Mouse (Mus musculus) kidney, adult 9 months (tissue): ENCODE measurements around the gene Igfals.

Experiments
- DNase-seq: peaks from one replicate; pipeline ENCODE4 v3.0.0; 2022

The Igfals gene

GRCm38 (mm10) chr17:24895571-24896240 lies 29.9 kb downstream of the Igfals start:
- DNase-seq: no peak

DNA sequence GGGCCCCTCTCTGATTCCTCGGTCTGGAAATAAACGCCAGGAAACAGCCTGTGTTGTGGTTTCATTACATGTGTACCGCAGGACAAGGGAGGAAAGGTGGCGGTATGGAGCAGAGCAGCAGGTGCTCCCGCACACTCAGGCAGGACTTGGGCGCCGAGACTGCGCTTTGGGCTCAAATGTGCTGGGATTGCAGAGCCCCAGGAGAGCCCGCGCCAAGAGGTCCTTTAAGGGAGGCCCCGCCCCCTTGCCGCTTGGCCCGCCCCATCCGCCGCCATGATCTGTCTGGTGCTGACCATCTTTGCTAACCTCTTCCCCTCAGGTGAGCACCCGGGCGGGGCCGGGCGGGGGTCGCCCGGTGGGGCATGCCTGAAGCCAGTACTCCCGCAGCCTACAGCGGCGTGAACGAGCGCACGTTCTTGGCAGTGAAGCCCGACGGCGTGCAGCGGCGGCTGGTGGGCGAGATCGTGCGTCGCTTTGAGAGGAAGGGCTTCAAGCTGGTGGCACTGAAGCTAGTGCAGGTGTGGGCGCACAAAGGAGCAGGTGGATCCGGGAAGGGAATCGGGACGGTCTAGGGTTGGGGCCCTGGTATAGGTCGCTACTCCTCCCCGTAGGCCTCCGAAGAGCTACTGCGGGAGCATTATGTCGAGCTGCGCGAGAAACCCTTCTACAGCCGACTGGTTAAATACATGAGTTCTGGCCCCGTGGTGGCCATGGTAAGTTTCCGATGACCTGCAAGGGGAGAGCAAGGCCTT lies 30.6 kb downstream of the Igfals start, which contains the start of gene Nme3:
Nme3 (plus strand) TSS at position 260 of the 752 bp plus-strand sequence.
- DNase-seq: peak; percentile 85

DNA sequence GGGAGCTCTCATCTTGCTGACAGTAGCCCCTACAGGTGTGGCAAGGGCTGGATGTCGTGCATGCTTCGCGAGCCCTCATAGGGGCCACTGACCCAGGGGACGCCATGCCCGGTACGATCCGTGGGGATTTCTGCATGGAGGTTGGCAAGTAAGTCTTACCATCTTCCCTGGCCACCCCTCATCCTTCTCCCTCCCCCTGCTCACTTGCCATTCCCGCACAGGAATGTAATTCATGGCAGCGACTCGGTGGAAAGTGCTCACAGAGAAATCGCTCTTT lies 31.1 kb downstream of the Igfals start:
- DNase-seq: peak; percentile 26

- peak; percentile 14 for DNase-seq
Observed at GRCm38 (mm10) chr17:24897600-24897999, 31.8 kb downstream of the Igfals start.

DNA sequence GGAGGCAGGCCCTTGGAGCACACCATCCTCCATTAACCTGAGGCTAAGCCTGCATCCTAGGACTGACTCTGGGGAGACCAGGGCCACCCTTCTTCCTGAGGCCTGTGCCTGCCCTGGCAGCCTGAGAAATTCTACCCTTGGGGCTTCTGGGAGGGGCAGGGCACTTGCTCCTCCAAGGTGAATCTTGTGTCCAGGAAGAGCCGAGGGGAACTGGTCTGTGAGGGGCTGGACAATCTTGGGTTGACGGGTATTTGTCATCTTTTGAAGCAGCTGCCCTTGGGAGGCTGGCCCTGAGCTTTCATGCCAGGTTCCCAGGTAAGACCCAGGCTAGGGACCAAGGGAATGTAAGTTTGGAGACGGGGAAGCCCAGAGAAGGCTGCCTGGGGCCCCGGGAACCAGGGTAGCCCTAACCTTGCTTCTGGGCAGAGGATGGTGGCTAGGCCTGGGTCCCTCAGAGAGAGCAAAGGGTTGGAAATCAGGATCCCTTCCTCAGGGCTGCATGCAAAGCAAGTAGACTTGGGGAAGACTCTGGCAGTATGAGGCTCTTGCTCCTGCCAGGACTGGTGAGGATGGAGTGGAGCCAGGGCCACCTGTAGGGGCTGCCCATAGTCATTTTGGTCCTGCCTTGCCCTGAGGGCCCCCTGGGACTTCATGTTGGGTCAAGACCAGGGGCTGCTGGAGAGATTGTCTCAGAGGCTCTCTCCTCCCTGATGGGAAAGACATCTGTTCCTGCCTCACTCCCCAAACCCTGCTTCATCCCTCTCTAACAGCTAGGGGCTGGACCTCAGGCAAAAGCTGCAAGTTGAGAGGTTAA lies 32.5 kb downstream of the Igfals start:
- no peak for DNase-seq

DNA sequence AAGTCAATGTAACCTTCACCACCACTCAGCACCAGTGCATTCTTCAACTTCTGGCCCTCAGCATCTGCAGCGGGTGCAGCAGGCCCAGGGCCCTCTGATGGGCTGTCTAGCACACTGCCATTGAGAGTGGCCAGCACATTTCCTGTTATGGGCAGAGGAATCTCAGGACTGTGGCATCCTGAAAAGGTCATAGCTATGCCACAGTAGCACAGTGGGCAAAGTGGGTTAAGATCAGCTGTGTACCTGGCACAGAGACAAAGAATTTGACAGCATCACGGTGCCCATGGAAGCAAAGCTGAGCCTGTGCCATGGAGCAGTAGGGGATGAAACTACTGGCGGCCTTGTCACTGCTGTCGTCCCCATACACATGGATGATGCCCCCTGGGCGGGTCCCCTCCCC lies 33.4 kb downstream of the Igfals start:
- DNase-seq: no peak

GRCm38 (mm10) chr17:24900014-24900413 lies 34.2 kb downstream of the Igfals start:
- DNase-seq: no peak

GRCm38 (mm10) chr17:24902124-24902523 lies 36.3 kb downstream of the Igfals start:
- DNase-seq: no peak

GRCm38 (mm10) chr17:24902671-24903474 lies 37.1 kb downstream of the Igfals start:
- peak; percentile 50 for DNase-seq

DNA sequence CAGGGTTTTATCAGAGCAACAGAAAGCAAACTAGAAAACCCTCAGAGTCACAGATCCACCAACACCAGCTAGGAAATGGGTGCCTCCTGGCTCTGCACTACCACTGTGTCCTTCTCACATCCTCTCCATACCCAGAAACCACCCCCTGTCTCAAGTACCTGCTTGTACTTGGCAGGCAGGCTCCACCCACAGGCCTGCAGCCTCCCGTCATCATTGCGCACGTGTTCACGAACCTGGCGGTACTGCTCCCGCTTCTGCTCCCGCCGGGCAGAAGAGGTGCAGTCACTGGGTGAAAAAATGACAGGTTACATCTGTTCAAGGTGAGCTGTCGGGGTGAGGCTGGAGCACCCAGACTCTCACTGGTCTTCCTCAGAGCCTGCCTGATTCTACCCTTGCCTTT lies 38.0 kb downstream of the Igfals start:
- DNase-seq: no peak

DNA sequence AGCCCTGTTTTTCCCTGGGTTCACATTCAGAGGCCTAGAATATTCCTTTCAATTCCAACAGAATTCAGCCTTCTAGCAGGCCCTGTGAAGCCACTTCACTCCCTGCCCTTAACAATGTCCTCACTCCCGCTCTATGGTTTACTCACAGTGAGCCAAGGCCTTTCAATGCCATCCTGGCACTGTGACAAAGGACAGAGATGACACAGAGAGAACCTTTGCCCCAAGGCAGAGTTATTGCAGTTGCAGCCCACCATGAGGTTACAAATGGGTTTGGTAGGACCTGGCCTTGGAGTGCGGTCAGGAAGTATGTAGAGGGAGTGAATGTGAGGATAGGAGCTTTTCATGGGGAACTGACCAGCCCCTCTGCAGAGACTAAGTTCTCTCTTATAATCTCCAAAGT lies 41.8 kb downstream of the Igfals start:
- DNase-seq: no peak

DNA sequence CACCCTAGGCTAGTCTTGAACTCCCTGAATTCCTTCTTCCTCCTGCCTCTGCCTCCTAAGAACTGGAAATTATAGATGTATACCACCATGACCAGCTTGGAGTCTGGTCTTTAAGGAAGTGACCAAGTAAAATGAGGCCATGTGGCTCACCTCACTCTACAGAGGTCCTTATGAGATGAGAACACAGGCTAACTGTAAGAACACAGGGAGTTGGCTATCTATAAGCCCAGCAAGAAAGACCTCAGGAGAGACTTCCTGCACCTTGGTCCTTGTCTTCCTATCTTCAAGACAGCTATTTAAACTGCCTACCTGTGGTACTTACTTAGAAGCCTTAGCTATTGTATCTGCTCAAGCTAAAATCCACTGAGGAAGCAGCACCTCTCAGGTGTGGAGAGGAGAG lies 48.2 kb downstream of the Igfals start:
- no peak for DNase-seq

DNA sequence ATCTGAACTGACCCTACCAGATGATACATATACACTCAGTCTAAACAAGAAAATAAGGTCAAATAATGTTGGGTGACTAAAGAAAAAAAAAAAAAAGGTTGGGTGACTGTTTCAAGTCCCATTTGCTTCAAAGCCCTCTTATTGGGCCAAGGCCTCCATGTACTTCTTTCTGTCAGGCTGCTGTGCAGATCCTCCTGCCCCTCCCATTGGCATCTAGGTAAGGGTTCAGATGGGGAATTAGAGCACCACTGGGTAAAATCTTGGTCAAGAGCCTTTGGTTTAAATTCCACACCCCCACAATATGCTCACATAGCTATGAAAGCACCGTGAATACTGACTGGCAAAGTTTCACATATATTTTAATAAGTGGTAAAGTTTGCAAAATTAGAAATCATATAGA lies 57.4 kb downstream of the Igfals start:
- no peak for DNase-seq

DNA sequence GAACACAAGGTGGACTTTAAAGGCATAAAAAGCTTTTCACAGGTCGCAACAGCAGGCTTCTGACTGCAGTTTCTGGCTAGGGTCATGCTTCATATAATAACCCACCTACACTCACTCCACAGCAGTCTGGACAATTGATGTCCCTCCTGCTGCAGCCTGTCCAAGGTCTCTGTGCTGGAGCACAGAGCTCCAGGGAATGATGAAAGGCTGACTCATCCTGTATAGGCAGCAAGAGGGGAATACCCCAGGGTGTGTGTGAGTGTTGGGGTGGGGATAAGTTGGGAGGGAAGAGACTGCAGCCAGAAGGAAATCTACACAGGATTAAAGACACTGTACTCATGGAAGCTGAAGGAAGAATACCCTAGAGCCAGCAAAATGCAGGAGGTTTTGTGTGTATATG lies 63.7 kb downstream of the Igfals start:
- no peak for DNase-seq
